Mouse (Mus musculus) lung, embryonic 15.5 days (tissue): ENCODE results near the gene Fut7. TPM values are rescaled to one million over a fixed set of nuclear protein-coding genes. Genes with fewer than 3 reads are reported as not detected.

ENCODE experiments used
- ATAC-seq: fragments of 200-750 bp; cut with Nextera tagmentation; 2 replicates; pipeline ENCODE4 v1.8.0; 2017; ENCODE audit warnings: moderate number of reproducible peaks, borderline replicate concordance; ENCODE audit not compliant: low FRiP score, low TSS enrichment; ENCODE audit errors: extremely low read depth
- H3K27ac ChIP-seq: fragments of 300-500 bp; sonication (generic); 2 replicates; pipeline ENCODE4 v1.5.1; 2015; ENCODE audit warnings: moderate library complexity, mild to moderate bottlenecking, inconsistent platforms
- H3K27me3 ChIP-seq: fragments of 300-500 bp; sonication (generic); 2 replicates; pipeline ENCODE4 v1.6.1; 2015; ENCODE audit warnings: inconsistent platforms
- H3K36me3 ChIP-seq: fragments of 300-500 bp; sonication (generic); 2 replicates; pipeline ENCODE4 v1.6.1; 2015; ENCODE audit warnings: inconsistent platforms
- H3K4me1 ChIP-seq: fragments of 300-500 bp; sonication (generic); 2 replicates; pipeline ENCODE4 v1.6.1; 2015; ENCODE audit warnings: inconsistent platforms
- H3K4me2 ChIP-seq: fragments of 300-500 bp; sonication (generic); 2 replicates; pipeline ENCODE4 v1.6.1; 2015; ENCODE audit warnings: inconsistent platforms, mild to moderate bottlenecking, moderate library complexity
- H3K4me3 ChIP-seq: fragments of 300-500 bp; sonication (generic); 2 replicates; pipeline ENCODE4 v1.5.1; 2015; ENCODE audit warnings: mild to moderate bottlenecking, inconsistent platforms
- H3K9ac ChIP-seq: fragments of 300-500 bp; sonication (generic); 2 replicates; pipeline ENCODE4 v1.6.1; 2015; ENCODE audit warnings: inconsistent platforms
- H3K9me3 ChIP-seq: fragments of 300-500 bp; sonication (generic); 2 replicates; pipeline ENCODE4 v1.6.1; 2016; ENCODE audit warnings: inconsistent platforms
- WGBS: fragments of 180-500 bp; shearing (Covaris S2); methylation state at CpG from one replicate; pipeline ENCODE4 v1.1.7; 2015; 5-methylcytosine and 5-hydroxymethylcytosine counted together
- polyA plus RNA-seq: library from polyadenylated mRNA; unstranded; fragments of >200 nt; fragmentation: Nextera tagmentation; extraction: Ambion mirVana; gene quantifications from 2 replicates; pipeline ENCODE4 v1.2.1, GENCODE M21; 2015

The Fut7 gene
- polyA plus RNA-seq, 1 experiment from 2014 or later, result 0.11 TPM

DNA sequence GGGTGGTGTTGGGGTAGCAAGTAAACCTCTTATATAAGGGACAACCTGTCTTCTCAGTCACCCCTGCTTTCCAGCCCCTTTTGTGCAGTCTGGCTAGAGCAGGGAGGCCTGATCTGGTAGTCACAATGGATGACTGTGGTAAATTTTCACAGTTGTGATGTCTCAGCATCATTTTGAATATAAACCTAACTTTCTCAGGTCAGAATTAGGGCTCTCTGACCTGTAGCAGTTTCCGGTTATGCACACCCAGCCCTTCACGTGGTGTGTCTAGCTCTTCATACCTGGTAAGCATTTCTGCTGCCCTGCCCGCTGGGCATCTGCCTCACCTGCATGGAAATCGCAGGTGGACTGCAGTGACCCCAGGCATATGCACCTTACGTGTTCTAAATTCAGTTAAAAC lies 4.2 kb downstream of the Fut7 start:
- Histone ChIP-seq H3K4me1 (0 out of 2 replicates have a peak, but pooled peaks cover 3% of the 10 kb centered on the region), H3K27me3 (peaks cover 51% of the 10 kb centered on the region), H3K36me3 (no peaks in the 10 kb centered on the region), H3K9ac (no peak overlapping the region), H3K27ac (no peak overlapping the region), H3K9me3 (no peaks in the 10 kb centered on the region), H3K4me2 (no peak overlapping the region), H3K4me3 (no peak overlapping the region)
- WGBS, result 77% methylated on average over 5 of the region's 5 CpGs
- no peak for ATAC-seq

DNA sequence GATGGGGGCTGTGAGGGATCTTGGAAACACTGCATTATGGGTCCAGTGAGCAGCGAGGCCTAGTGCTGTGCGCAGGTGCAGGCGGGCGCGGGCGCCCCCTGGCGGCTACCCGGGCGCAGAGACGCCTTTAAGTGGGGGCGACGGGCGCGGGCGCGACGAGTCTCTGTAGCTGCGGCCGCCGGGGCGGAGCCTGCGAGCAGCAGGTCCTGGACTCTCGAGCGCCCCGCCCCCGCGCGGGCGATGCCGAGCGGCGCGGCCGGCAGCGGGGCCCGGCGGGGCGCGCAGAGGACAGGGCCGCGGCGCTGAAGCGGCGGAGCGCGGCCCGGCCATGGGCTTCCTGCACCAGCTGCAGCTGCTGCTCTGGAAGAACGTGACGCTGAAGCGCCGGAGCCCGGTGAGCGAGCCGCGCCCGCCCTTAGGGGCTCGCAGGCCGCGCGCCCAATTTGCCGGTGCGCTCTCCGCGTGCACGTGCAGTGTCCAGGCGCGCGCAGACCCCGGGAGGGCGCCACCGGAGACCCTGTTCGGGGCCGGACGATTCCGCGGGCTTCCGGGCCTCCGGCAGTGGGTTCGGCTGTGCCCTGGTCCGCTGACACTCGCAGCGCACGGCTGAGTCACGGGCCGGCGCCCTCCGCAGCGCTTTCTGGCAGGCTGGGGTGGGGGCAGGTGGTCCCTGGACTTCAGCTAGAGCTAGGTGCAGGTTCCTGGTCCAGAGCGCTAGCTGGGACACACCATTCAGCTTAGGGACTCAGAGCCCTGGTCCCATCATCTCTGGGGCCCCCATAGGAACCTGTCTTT lies 5.6 kb downstream of the Fut7 start, which contains the start of gene Abca2:
Gene Abca2, plus strand, starts transcription at position 262 of the 795 bp plus-strand sequence.
- no peaks in the 10 kb centered on the region for H3K36me3 ChIP-seq
- ATAC-seq, result peak; percentile 87
- peak within 1 kb of the TSS; percentile 97 for H3K4me2 ChIP-seq
- H3K4me3 ChIP-seq, result peak within 1 kb of the TSS; percentile 61
- peaks cover 38% of the 10 kb centered on the region for H3K27me3 ChIP-seq
- 0 out of 2 replicates have a peak within 1 kb of the TSS, but pooled peaks have one; percentile 38 for H3K27ac ChIP-seq
- 0 out of 2 replicates have a peak, but pooled peaks cover 3% of the 10 kb centered on the region for H3K4me1 ChIP-seq
- H3K9ac ChIP-seq, result peak within 1 kb of the TSS; percentile 65
- no peaks in the 10 kb centered on the region for H3K9me3 ChIP-seq
- 1% methylated on average over 65 of the region's 89 CpGs for WGBS

GRCm38 (mm10) chr2:25429435-25430180 lies 6.5 kb downstream of the Fut7 start:
- H3K4me2 ChIP-seq, result peak overlapping the region; percentile 97
- WGBS, result 61% methylated on average over 5 of the region's 5 CpGs
- no peak for ATAC-seq
- H3K4me3 ChIP-seq, result 0 out of 2 replicates have a peak overlapping the region, but pooled peaks have one; percentile 2
- H3K36me3 ChIP-seq, result no peaks in the 10 kb centered on the region
- H3K4me1 ChIP-seq, result 0 out of 2 replicates have a peak, but pooled peaks cover 3% of the 10 kb centered on the region
- H3K9me3 ChIP-seq, result no peaks in the 10 kb centered on the region
- no peak overlapping the region for H3K9ac ChIP-seq
- no peak overlapping the region for H3K27ac ChIP-seq
- H3K27me3 ChIP-seq, result peaks cover 34% of the 10 kb centered on the region

DNA sequence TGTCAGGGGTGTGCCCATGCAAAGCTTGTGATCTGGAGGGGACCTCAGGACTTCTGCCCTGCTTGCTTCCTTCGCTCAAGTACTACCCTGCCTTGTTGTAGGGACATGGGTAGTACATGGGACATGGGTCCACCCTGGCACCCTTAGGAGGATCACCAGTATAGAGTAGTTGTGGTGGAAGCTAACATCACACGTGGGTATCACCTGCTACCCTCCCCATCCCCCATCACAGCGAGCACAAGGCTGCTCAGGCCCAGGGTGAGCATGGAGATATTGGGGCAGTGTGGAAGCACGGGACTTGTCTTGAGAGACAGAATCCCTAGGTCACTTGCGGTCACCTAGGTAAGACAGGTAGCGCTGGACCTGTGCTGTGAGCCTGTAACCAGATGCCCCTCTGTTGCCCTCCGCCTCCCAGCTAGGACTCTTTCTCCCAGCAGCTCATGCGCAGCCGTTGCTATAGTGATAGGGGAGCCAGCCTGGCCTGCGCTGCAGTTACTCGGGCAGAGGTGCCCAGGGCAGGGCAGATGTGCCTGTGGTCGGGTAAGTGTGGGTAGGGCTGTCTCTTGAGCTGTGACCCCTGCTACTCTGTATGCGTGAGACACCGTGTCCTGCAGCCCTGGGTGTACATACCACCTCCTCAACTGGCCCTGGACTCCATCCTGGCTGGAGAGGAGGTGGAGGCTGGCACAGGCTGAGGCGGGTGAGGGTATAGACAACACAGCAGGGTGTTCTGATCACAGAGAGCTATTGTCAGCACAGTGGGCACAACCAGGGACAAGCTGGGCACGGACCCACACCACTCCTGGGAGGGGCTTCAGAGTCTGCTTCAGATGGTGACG lies 7.5 kb downstream of the Fut7 start:
- whole genome bisulfite sequencing, result 63% methylated on average over 17 of the region's 17 CpGs
- 0 out of 2 replicates have a peak, but pooled peaks cover 3% of the 10 kb centered on the region for H3K4me1 ChIP-seq
- H3K27me3 ChIP-seq, result peaks cover 24% of the 10 kb centered on the region
- ATAC-seq, result no peak
- H3K4me3 ChIP-seq, result no peak overlapping the region
- no peak overlapping the region for H3K9ac ChIP-seq
- H3K4me2 ChIP-seq, result no peak overlapping the region
- H3K36me3 ChIP-seq, result no peaks in the 10 kb centered on the region
- no peaks in the 10 kb centered on the region for H3K9me3 ChIP-seq
- H3K27ac ChIP-seq, result no peak overlapping the region

- H3K9me3 ChIP-seq, result no peaks in the 10 kb centered on the region
- 74% methylated on average over 6 of the region's 6 CpGs for WGBS
- no peak overlapping the region for H3K9ac ChIP-seq
- H3K4me1 ChIP-seq, result 0 out of 2 replicates have a peak, but pooled peaks cover 3% of the 10 kb centered on the region
- H3K27me3 ChIP-seq, result peaks cover 17% of the 10 kb centered on the region
- ATAC-seq, result no peak
- H3K4me2 ChIP-seq, result no peak overlapping the region
- H3K4me3 ChIP-seq, result no peak overlapping the region
- H3K36me3 ChIP-seq, result no peaks in the 10 kb centered on the region
- H3K27ac ChIP-seq, result no peak overlapping the region
Measured at GRCm38 (mm10) chr2:25431308-25431855, 8.3 kb downstream of the Fut7 start.

DNA sequence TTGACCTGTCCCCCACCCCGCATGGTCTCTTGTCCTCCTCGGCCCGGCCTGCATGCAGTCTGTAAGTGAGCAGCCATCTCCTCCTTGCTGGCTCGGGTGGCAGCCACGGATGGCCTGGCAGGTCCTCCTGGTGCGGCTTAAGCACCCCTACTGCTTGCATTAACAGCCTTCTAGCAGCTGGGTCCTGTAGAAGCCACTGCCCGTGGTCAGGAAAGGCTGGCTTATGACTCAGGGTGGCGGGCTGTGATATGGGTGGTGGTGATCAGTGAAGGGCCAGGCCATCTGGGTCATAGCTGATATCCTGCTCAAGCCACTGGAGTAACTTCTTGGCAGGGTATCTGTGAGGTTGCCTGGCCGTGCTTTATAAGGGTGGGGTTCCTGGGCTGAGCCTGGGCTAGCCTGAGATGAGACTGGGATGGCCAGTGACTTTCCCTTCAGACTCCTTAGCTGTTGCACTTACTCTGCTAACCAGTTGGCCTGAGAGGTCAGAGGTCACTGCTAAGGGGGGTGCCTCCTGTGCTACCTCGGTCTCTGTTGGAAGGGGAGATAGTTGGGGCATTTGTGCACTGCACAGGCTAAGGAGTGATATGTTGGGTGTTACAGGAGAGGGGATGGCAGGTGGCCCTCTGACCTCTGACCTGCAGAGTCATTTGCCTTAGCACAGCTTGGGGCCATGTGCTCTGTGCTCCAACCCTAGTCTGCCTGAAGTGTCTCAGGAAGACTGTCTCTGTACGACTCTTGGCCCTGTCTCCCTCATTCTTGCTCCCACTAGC lies 9.4 kb downstream of the Fut7 start:
- no peak for ATAC-seq
- WGBS, result 67% methylated on average over 11 of the region's 11 CpGs

GRCm38 (mm10) chr2:25433101-25433500 lies 10.0 kb downstream of the Fut7 start:
- Histone ChIP-seq H3K36me3 (no peaks in the 10 kb centered on the region), H3K27me3 (peaks cover 13% of the 10 kb centered on the region), H3K9me3 (no peaks in the 10 kb centered on the region), H3K4me3 (no peak overlapping the region), H3K27ac (no peak overlapping the region), H3K9ac (no peak overlapping the region), H3K4me2 (no peak overlapping the region), H3K4me1 (0 out of 2 replicates have a peak, but pooled peaks cover 3% of the 10 kb centered on the region)
- WGBS, result 76% methylated on average over 17 of the region's 17 CpGs
- no peak for ATAC-seq

More for the DNA sequence above, 9.4 kb downstream of the Fut7 start:
- Histone ChIP-seq H3K9ac (no peak overlapping the region), H3K4me2 (no peak overlapping the region), H3K27me3 (peaks cover 13% of the 10 kb centered on the region), H3K36me3 (no peaks in the 10 kb centered on the region), H3K27ac (no peak overlapping the region), H3K4me1 (0 out of 2 replicates have a peak, but pooled peaks cover 3% of the 10 kb centered on the region), H3K9me3 (no peaks in the 10 kb centered on the region), H3K4me3 (no peak overlapping the region)

DNA sequence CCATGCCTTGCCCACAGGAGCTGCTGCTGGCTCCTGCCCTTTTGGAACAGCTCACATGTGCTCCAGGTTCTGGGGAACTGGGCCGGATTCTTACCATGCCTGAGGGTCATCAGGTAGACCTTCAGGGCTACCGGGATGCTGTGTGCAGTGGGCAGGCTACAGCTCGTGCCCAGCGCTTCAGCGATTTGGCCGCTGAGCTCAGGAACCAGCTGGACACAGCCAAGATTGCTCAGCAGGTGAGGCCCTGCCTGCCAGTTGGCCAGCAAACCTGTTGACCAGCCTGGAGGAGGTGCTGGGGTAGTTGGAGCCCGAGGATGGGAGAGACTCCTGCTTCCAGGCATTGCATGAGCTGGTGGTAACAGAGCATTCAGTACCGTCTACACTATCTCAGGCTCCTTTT lies 11.2 kb downstream of the Fut7 start:
- Histone ChIP-seq H3K9ac (no peak overlapping the region), H3K9me3 (no peaks in the 10 kb centered on the region), H3K4me3 (no peak overlapping the region), H3K27me3 (peaks cover 6% of the 10 kb centered on the region), H3K36me3 (no peaks in the 10 kb centered on the region), H3K27ac (no peak overlapping the region), H3K4me1 (no peaks in the 10 kb centered on the region), H3K4me2 (no peak overlapping the region)
- no peak for ATAC-seq
- WGBS, result 77% methylated on average over 8 of the region's 8 CpGs

DNA sequence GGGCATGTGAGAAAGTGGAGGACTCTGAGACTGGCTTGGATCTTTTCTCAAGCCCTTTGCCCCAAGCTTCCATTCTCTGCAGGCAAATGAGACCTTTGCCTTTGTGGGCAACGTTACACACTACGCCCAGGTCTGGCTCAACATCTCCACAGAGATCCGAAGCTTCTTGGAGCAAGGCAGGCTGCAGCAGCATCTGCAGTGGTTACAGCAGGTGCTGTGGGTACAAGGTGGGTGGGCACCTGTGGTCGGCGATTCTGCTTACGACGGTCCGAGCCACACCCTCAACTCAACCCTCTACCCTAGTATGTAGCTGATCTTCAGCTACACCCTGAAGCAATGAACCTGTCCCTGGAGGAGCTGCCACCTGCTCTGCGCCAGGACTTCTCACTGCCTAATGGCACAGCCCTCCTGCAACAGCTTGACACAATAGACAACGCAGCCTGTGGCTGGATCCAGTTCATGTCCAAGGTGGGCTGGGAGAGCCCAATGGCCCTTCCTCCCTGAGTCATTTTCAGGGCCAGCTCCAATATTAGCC lies 13.3 kb downstream of the Fut7 start:
- H3K9ac ChIP-seq, result no peak overlapping the region
- no peaks in the 10 kb centered on the region for H3K27me3 ChIP-seq
- H3K27ac ChIP-seq, result no peak overlapping the region
- 87% methylated on average over 10 of the region's 10 CpGs for WGBS
- no peak overlapping the region for H3K4me3 ChIP-seq
- H3K36me3 ChIP-seq, result no peaks in the 10 kb centered on the region
- no peaks in the 10 kb centered on the region for H3K4me1 ChIP-seq
- no peaks in the 10 kb centered on the region for H3K9me3 ChIP-seq
- no peak overlapping the region for H3K4me2 ChIP-seq
- no peak for ATAC-seq

DNA sequence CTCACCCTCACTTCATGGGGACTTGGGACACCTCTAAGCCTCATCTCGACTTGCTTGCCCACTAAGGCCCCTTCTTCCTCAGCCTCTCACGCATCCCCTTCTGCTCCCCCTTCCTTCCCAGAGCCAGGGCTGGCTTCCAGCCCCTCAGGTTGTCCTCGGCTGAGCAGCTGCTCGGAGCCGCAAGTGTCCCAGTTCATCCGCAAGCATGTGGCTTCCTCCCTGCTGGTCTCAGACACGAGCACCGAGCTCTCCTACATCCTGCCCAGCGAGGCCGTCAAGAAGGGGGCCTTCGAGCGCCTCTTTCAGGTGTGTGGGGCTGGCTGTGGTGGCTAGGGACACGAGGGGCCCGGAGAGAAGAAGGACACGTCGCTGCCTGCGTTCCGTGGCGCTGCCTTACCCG lies 18.0 kb downstream of the Fut7 start:
- H3K27me3 ChIP-seq, result no peaks in the 10 kb centered on the region
- no peaks in the 10 kb centered on the region for H3K4me1 ChIP-seq
- H3K4me3 ChIP-seq, result no peak overlapping the region
- ATAC-seq, result no peak
- no peak overlapping the region for H3K9ac ChIP-seq
- 77% methylated on average over 20 of the region's 20 CpGs for WGBS
- H3K9me3 ChIP-seq, result no peaks in the 10 kb centered on the region
- H3K36me3 ChIP-seq, result no peaks in the 10 kb centered on the region
- H3K4me2 ChIP-seq, result no peak overlapping the region
- H3K27ac ChIP-seq, result no peak overlapping the region
